Mouse (Mus musculus) cerebellum, adult 11-12 months (tissue): ENCODE measurements around the gene Zfp599.

Source experiments
- DNase-seq: peaks from one replicate; pipeline ENCODE4 v3.0.0; 2022

Zfp599 gene

GRCm38 (mm10) chr9:22224066-22224465 is 35.6 kb downstream of the Zfp599 start:
- no peak for DNase-seq

- no peak for DNase-seq
Observed at GRCm38 (mm10) chr9:22217858-22218493, 41.7 kb downstream of the Zfp599 start.

- no peak for DNase-seq
Observed at GRCm38 (mm10) chr9:22216705-22217104, 43.0 kb downstream of the Zfp599 start.

GRCm38 (mm10) chr9:22214549-22214948 is 45.1 kb downstream of the Zfp599 start:
- DNase-seq: no peak

GRCm38 (mm10) chr9:22213785-22214194 is 45.9 kb downstream of the Zfp599 start:
- no peak for DNase-seq
